Mouse (Mus musculus): Measurements from ENCODE around the gene Kcmf1.
"Not testable (repeated sequence)": the region's sequence is repeated elsewhere in the genome, so short reads cannot be mapped to it uniquely, and the experiment has no call there.

Gene Kcmf1

DNA sequence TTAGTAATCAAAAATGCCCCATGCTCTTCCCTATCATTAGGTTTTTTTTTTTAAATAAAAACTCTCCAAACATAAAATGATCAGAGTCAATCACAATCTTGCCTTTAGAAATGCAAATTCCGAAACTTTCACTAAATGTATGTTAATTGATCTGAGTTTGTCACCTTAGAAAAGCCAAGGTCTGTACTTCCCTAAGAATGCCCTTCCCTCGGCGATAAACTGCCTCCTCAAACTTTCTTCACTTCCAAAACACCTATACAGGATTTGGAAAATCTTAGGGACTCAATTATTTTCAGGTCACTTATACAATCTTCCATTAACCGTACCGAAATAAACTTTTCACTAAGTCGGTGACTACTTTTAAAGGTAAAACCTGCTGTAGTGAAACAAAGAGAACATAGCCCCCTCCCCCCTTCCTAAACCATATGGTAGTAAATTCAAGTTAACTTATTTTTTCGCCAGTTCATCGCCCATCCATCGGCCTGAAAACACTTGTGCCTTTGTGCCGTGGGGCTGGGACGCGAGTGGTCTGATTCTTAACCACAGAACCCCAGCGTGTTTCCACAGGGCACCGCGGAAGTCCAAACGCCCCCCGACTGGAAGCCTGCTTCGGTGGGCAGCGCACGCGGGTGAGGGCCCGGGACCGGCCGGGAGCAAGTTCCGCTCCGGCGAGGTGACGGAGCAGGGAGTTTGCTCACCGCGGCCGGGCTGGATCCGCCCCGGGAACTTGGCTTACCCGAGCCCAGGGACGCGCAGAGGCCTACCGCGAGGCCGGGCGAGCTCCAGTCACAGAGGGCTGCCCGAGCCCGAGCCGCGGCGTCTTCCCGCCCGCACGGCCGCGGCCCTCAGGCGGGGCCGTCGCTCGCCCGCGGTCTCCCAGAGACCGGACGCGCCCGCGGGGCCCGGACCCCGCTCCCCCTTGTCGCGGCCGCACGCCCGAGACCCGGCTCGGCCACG lies 1.3 kb downstream of the Kcmf1 start:
- DNase-seq = peak; percentile 81

DNA sequence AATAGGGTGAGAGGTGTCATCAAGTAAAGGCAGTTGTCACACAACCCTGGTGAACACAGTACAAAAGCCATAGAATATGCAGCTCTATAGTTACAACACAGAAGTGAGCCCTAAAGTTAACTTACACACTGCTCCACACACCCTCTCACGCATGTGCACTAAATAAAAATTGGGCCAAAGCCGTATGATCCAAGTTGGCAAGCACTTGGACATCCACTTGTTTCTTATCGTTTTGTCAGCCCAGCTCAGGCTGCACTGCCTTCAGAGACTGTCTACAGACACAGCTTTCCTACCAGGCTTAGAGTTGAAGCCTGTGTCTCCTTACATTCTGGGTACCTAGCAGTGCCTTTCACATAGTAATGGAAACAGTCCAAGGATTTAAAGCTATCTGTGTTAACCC lies 4.8 kb downstream of the Kcmf1 start:
- no peak for DNase-seq

DNA sequence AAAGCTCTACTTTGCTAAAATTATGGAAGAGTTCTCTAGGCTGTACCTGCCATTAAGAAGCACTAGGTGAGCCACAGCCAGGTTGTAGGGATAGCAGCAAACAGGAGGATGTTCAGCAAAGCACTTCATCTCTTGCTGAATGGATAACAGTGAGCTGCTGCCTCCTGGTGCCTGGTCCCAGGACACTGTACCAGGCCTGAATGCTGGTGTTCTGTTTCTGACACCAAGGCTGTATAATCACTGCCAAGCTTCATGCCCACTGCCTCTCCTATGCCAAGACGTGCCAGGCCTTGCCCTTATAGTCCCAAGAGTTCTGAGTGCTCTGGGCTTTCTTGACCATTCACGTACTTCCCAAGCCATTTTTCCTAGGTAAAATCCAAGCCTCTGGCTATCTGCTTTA lies 8.5 kb downstream of the Kcmf1 start:
- no peak for DNase-seq

DNA sequence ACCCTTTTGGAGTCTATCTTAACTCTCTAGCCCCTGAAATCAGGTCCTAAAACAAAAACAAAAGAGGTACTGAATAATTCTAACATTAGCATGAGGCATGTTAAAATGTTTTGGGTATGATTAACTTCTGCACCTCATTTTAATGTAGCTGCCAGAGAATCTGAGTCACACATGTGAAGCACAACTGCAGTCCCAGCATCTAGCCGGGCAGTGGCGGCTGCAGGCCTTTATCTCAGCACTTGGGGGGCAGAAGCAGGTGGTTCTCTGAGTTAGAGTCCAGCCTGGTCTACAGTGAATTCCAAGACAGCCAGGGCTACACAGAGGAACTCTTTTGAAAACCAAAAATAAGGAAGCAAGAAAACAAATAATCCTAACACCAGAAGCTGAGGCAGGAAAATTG lies 11.1 kb downstream of the Kcmf1 start:
- no peak for DNase-seq

DNA sequence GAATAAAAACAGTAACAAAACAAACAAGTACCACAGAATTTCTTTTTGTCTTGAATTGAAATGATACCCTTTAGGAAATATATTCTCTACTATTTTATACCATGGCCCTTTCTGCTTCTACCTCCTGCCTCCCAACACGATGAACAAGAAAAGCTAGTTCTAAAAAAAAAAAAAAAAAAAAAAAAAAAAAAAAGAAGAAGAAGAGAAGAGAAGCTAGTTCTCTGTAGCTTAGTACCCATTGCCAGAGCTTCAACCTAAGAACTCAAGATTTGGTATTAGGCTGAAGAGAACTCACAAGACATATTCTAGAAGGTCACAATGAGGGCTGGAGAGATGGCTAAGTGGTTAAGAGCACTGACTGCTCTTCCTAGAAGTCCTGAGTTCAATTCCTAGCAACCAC lies 14.5 kb downstream of the Kcmf1 start:
- DNase-seq = no peak

DNA sequence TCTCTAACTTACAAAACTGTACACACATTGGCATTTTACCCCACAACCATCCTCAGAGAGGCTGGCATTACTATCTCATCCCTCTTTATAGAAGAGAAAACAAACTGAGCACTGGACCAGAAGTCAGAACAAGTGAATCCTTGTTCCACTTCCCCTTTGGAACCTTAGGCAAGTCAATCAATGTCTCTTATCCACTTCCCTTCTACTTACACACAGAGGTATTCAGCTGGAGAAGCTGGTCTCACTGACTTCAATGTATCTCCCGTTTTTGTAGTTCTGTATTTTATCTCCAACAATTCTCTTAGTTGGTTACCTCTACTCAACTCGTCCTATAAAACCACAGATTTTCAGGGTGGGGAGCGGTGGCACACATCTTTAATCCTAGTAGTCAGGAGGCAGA lies 15.0 kb downstream of the Kcmf1 start:
- no peak for DNase-seq

DNA sequence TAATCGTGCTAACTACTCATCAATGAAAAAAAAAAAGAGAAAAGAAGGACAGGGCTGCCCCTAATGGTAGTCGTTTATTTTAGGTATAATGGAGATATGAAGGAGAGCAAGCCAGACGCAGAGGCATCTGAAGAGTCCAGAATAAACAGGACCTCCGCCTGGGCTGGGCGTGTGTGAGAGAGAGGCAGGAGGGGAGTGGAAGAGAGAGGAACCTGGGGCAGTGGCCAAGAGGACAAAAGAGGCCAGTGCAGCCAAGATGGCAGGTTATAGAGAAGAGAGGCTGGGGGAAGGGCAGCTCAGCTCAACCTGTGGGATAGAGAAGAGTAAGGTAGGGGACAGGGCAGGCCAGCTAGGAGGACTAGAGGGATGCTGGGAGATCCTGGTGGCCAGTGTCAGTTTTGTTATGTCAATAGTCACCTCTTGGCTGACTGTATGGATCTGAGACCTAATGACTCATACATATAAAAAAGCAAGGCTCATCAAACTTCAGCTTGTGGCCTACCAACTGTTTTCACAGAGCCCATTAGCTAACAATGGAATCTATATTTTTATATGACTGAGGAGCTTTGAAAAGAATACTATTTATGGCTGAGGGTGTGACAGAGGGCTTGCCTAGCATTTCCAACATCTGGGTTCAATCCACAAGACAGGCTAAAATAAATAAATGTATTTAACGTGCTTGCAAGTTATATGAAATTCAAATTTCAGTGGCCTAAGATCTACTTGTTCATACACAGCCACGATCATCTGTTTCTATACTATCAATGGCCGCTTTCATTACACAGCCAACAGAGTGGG lies 16.9 kb downstream of the Kcmf1 start:
- no peak for DNase-seq

DNA sequence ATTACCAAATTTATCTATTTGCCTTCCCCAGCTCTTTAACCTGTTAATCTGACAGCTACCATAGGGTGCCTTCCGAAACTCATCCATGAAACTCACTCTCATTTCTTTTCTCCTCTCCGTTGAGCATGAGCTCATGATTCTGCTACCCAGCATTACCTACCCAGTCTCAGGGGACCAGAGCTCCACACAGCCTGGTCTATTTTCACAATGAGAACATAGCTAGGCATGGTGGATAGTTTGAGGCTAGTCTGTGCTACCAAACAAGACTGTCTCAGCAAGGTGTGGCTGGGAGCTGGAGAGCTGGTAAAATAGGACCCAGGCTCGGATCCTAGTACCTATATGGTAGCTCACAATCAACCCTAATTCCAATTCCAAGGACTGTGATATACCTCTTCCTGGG lies 17.6 kb downstream of the Kcmf1 start:
- DNase-seq = no peak

DNA sequence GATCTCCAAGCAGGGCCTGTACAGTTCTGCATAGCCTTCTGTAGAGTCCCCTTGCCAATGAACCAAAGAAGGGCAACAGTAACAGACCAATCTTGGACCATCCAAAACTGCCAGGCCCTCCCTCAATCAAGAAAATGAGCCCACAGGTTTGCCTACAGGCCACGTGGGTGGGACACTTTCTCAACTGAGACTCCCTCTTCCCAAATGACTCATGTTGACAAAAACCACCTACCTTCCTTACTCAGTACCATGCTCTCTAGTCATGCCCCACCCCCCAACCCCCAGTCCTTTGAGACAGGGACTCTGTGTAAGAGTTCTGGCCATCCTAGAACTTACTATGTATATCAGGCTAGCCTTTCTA lies 18.2 kb downstream of the Kcmf1 start:
- no peak for DNase-seq

DNA sequence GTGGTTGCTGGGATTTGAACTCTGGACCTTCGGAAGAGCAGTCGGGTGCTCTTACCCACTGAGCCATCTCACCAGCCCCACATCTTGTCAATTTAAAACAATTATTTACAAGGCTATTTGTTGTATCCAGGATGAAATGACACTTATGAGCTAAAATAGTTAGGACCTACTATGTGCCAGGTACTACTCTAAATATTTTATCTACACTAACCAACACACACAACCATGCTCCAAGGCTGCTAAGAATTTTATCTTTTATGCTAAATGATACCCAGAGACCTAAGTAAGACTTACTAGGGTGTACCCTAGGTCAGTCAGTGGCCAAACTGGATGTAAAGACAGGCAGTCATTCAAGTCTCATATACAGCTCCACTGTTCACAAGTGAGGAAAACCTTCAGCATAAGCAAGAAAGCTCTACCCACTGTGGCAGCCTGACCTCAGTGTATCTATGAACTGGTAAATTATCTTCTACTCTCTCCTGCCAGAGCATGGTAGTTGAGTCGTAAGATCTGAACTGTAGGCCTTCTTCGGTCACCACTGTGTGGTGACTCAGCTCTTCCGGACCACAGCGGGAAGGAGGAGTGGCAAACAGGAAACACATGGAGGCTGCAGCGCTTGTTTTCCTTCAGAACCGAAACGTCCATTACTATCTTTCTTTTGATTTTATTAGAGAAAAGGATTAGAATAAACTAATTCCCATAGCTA lies 18.7 kb downstream of the Kcmf1 start:
- peak; percentile 28 for DNase-seq

DNA sequence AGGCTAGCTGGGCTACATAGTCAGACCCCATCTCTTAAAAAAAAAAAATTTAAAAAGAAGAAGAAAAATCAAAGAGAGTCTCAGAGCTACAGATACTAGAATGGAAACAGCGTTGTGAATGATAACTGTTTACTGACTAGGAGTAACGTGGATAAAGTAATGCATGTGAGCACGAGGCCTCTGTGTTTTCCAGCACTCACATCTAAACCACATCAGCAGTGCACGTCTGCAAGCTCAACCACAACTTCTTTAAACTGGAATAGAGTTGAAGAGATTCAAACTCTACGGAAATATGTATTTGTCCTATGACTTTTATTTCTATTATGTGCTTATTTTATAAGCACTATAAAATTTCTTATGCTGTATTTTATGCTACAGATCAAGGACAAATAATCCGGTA lies 23.1 kb downstream of the Kcmf1 start:
- no peak for DNase-seq

DNA sequence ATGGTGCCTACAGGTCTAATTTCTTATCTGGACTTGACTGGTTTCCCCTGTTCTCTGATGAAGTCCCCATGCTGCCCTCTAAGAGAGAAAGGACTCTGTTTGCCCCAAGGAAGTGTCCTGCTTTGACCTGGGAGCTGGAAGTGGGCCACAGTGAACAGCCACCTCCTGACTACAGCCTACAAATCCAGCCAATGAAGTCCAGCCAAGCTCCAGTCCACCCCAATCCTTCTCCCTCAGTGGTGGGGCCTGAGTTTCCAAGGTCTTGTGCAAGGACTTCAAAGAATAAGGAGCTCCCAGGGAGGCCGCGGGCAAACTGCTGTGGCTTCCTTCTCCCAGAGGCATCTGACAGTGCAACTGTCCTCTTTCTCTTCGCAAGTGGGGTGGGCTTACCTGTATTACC lies 26.4 kb downstream of the Kcmf1 start:
- DNase-seq = peak; percentile 51

DNA sequence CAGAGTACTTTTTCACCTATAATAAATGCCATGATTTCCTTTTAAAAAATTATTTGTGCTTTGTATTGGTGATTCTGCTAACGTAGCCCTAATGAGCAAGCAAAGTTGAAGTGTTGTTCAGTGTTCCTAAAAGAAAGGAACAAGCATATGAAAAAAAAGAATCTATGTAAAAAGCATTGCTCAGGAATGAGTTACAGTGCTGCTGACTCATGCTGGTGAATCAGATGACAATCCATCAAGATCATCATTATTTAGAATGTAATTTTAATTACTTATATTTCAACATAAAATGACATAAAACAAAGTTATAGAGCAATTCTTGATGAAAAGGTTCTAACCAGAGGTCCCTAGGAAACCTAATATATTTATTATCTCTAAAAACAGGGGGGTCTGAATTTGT lies 27.5 kb downstream of the Kcmf1 start:
- DNase-seq = no peak

DNA sequence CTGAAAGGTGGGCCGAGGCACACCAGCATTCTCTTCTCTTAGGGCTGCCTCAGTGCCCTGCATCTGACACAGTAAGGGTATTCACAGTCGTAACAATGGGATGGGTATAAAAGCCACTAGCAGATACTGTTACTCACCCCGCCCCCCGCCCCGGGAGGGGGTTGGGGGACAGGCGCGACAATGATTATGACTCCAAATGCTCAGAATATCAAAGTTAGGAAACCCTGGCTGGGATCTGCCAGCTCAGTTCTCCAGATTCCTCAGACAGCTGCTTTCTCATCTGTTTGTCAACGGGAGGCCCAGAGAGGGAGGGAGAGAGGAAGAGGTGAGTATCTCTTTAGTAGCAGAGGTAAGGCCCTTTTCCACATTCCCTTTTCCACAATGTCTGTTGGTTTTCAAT lies 30.2 kb downstream of the Kcmf1 start:
- DNase-seq = peak; percentile 27

DNA sequence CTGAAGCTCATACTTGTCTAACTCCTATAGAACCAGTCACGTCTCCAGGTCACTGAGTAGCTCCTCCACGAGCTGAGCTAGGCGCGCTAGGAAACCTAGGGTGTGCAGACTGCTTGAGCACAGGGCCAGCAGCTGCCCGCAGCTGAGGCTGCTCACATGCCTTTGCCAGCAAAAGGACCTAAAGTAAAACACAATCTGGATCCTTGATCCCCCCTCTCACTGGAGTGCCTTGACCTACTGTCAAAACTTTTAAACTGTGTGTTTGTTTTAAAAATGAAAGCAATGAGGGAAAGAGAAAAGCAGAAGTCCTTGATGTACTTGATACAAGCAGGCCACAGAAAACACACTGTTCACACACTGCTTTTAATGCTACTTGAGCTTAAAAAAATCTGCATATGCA lies 31.1 kb downstream of the Kcmf1 start:
- peak; percentile 54 for DNase-seq

DNA sequence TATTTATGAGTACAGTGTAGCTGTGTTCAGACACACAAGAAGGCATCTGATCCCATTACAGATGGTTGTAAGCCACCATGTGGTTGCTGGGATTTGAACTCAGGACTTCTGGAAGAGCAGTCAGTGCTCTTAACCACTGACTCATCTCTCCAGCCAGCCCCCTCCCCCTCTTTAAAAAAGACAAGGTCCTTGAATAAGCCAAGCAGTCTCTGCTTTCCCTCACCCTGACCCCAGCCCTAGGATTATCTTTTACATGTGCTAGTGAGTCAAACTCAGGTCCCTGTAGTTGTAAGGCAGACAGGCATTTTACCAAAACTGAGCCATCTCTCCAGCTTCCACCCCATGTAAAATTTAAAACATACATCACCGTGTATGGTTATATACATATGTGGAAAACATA lies 32.0 kb downstream of the Kcmf1 start:
- DNase-seq = no peak

DNA sequence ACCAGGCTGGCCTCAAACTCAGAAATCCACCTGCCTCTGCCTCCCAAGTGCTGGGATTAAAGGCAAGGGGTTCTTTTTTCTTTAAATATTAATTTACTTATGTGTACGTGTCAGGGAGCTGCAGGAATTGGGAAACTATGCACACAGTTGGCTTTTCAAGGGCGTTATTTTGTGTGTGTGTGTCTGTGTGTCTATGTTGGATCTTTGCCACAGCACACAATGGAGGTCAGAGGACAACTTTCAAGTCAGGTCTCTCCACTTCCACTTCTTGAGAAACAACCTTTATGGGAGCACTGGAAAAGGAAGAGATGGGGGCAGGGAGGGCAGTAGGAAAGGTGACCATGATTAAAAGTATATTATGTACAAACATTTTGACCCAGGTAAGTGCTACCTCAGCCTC lies 33.5 kb downstream of the Kcmf1 start:
- DNase-seq = no peak

DNA sequence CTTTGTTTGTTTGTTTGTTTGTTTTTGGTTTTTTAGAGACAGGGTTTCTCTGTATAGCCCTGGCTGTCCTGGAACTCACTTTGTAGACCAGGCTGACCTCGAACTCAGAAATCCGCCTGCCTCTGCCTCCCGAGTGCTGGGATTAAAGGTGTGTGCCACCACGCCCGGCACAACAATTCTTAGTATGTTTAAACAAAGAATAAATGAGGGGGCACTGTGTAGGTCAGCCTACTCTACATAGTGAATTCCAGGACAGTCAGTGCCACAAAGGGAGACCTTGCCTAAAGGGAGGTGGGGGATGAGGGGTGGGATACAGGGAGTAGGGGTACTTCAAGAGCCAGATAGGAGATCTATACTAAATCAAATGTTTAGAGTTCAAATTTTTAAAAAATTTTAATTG lies 37.1 kb downstream of the Kcmf1 start:
- DNase-seq = not testable (repeated sequence)

DNA sequence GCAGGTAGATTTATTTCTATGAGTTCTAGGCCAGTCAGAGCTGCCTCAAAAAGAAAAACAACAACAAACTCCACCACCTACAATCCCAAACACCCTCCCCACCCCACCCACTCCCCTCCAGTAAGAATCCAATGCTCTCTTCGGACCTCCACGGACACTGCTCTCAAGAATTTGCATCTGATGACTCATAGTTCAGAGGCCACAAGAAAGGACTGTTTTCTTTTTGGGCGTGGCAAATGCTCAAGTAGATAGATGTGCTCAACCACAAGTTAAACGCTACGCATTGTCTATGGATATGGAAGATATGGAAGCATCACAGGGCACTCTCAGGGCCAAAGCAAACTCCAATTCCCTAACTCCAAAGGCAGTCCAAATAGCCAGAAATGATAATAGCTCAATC lies 45.5 kb downstream of the Kcmf1 start:
- DNase-seq = no peak

DNA sequence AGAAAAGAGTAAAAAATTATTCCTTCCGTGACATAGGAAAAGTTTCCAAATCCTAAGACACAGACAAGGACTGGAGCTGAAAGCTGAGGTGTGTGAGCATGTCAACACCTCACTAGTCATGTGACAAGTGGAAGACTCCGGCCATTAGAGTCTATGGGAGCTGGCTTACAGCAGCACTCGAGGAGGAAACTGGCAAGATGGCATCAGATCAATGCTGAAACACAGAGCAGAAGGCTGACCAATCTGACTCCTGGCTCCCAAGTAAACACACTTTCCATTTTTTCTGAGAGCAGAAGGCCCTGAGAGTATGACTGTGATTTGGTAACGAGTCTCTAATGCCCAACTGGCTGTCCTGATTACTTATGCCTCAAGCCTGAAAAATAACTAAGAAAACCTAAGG lies 47.6 kb downstream of the Kcmf1 start:
- no peak for DNase-seq

DNA sequence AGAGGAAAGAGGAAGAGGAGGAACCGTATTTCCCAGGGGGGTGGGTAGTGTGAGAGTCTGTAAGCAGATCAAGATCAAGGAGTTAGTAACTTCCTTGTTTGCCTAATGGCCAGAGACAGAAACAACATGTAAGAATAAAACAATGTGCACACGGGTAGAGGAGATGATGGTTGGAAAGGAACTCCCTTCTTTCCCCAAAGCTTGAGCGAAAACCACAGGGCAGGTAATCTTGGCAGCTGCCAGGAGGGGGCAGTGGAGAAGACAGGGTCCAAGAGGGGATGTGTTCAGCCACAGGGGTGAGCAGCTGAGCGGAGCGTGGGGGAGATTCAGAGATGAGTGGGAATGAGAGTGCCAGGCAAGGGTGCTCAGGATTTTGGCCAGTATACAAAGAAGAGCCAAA lies 48.1 kb downstream of the Kcmf1 start:
- DNase-seq = peak; percentile 55

DNA sequence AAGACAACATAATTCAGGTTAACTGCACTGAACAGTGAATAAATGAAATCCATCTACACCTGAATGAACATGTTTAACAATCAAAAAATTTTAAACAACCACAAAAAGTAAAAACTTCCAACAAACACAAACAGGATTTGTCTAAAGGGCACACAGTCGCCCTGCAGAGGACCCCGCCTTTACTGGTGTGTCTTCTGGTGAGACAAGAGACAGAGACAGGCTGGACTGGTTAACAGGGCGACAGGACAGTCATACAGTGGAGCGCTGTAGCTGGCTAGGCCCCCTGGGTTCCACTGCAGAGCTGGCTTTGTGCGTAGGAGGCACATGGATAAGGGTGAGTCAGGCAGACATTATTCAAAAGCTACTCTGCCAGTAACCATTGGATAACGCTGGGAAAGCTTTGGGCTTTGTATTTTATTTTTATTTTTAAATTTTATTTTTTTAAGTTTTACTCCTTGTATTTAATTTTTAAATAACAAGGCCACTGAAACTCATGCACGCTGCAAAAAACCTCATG lies 57.7 kb downstream of the Kcmf1 start:
- DNase-seq = no peak

Measured in kidney, postnatal 10 days (tissue).